Mouse (Mus musculus) mouse embryonic stem cell (cell line): ENCODE measurements around the gene Ppp1r3e.

Experiments used
- in situ Hi-C, 2 experiments: fragments of 300-500 bp; cut with MboI; formaldehyde crosslinking; loops; 1 replicate in 1 of 2; 3 replicates in 1 of 2; pipeline ENCODE4 v1.14.3; 2019 to 2020; ENCODE audit warnings: low sequenced_read_pairs in 2 of 2, low pct_unique_long_range_greater_than_20kb in 1 of 2, mixed read lengths in 1 of 2; ENCODE audit not compliant: unreplicated experiment in 1 of 2

Ppp1r3e gene

GRCm38 (mm10) chr14:54884022-54884712, 6.8 kb upstream of the Ppp1r3e start:
- in situ Hi-C loops: no loop called here

- in situ Hi-C loops: no loop called here
These were observed 6.0 kb upstream of the Ppp1r3e start, which contains the start of the genes Bcl2l2 and Gm20521 for GRCm38 (mm10) chr14:54883154-54884021. Gene Bcl2l2 (plus strand): TSS chr14:54883377. Gene Gm20521 (plus strand): TSS chr14:54883441.

GRCm38 (mm10) chr14:54876539-54877047, 757 bp downstream of the Ppp1r3e start:
- in situ Hi-C loops: no loop called here

- in situ Hi-C loops: no loop called here
These were observed 1.4 kb downstream of the Ppp1r3e start for GRCm38 (mm10) chr14:54875844-54876538.

- in situ Hi-C loops: no loop called here
These were observed 3.2 kb downstream of the Ppp1r3e start for GRCm38 (mm10) chr14:54874165-54874564.

- in situ Hi-C loops: no loop called here
These were observed 6.5 kb downstream of the Ppp1r3e start, which contains the start of gene Homez for GRCm38 (mm10) chr14:54870861-54871260. Gene Homez (minus strand): TSS chr14:54870961.

GRCm38 (mm10) chr14:54868026-54868425, 9.3 kb downstream of the Ppp1r3e start:
- in situ Hi-C loops: no loop called here

- in situ Hi-C loops: no loop called here
These were observed 10.4 kb downstream of the Ppp1r3e start for GRCm38 (mm10) chr14:54866936-54867335.

GRCm38 (mm10) chr14:54866268-54866667, 11.1 kb downstream of the Ppp1r3e start:
- in situ Hi-C loops: no loop called here

- in situ Hi-C loops: no loop called here
These were observed 11.7 kb downstream of the Ppp1r3e start for GRCm38 (mm10) chr14:54865626-54866025.

- in situ Hi-C loops: no loop called here
These were observed 12.9 kb downstream of the Ppp1r3e start for GRCm38 (mm10) chr14:54864313-54865036.

GRCm38 (mm10) chr14:54863501-54864312, 13.6 kb downstream of the Ppp1r3e start:
- in situ Hi-C loops: no loop called here

GRCm38 (mm10) chr14:54860511-54860910, 16.8 kb downstream of the Ppp1r3e start:
- in situ Hi-C loops: no loop called here

- in situ Hi-C loops: no loop called here
These were observed 19.5 kb downstream of the Ppp1r3e start for GRCm38 (mm10) chr14:54857891-54858290.

- in situ Hi-C loops: no loop called here
These were observed 20.6 kb downstream of the Ppp1r3e start for GRCm38 (mm10) chr14:54856703-54857102.

GRCm38 (mm10) chr14:54855726-54856125, 21.6 kb downstream of the Ppp1r3e start:
- in situ Hi-C loops: no loop called here

- in situ Hi-C loops: no loop called here
These were observed 33.9 kb downstream of the Ppp1r3e start for GRCm38 (mm10) chr14:54843461-54843860.
